Mouse (Mus musculus) frontal cortex, postnatal 25 days (tissue): ENCODE results near the gene Mad2l1.

Source experiments
- DNase-seq, 2 experiments: peaks; one replicate each; pipeline ENCODE4 v3.0.0; 2022; ENCODE audit warnings: low spot score in 2 of 2

The Mad2l1 gene

DNA sequence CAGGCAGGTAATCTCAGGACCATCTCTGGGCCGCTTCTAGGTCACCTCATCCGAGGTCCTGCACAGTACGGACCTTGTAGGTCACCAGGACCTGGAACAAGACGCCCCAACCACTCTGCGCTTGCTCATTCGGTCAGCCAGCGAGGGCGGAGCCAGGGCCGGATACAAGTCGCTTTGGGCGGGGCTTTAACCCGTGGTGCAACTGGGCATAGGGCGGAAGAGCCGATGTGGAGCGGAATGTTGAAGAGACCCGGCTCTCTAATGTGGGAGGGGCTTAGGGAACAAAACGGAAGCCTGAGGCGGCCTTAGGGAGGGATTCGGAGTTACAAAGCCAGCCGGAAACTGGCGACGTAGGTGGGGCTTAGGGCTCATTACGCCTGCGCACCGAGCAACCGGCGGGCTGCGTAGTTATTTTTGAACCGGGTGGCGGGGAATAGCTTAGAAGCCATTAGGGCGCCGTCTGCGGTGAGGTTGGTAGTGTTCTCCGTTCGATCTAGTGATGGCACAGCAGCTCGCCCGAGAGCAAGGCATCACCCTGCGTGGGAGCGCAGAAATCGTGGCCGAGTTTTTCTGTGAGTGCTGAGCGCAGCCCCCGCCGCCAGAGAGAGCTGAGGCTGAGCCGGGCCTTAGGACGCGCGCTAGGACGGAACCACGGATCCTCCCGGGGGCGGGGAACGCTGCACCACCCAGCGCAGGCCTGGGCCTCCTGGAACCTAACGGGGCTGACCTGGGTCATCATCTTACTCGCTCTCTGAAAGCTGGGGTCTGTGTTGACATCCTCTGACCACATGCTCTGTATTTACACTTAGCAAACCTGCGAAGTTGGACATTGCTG is at the start of gene Mad2l1:
Gene Mad2l1 (plus strand): TSS at position 363 of the 835 bp plus-strand sequence.
- peak; percentile 88 to 93 for DNase-seq

DNA sequence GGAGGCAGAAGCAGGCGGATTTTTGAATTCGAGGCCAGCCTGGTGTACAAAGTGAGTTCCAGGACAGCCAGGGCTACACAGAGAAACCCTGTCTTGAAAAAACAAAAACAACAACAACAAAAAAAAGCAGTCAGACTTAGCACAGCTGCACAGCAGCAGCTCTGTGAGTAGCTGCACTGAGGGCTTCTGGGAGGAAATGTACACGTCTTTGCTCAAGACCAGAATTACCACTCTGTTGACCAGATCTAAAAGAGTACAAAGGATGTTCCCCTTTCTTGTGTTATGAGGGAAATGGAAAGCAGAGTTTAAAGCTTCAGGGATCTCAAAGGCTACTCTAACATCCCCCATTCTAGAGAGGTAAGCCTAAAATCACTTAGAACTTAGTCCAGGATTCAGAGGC is 41.5 kb upstream of the Mad2l1 start:
- DNase-seq, result no peak

DNA sequence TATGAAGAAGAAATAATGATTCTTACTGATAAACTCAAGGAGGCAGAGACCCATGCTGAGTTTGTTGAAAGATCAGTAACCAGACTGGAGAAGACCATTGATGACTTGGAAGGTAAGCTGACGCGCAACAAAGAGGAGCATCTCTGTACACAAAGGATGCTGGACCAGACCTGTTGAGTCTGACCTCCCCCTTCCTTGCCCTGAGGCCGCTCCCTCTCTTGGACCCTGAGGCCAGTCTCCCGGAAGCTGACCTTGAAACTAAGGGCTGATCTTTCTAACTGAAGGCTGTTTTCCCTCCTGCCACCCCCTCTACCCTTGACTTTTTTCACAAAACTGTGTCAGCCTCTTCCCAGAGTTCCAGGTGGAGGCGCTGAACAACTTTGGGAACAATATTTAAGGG is 18.8 kb upstream of the Mad2l1 start:
- DNase-seq, result no peak

DNA sequence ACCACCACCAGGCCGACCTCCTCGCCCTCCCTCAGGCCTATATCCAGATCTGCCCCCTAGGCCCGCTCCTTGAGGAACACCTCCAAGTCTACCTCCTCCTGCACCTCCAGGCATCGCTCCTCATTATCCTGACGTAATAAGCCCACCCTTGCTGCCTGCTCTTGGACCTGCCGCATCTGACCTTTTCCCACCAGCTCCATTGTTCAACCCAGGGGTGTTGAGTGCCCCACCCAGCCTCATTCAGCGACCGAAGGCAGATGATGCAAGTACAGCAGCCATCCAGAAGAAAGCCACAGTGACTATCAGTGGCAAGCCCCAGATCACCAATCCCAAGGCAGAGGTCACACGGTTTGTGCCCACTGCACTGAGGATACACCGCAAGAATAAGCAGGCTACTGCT is 6.8 kb upstream of the Mad2l1 start:
- DNase-seq, result no peak

DNA sequence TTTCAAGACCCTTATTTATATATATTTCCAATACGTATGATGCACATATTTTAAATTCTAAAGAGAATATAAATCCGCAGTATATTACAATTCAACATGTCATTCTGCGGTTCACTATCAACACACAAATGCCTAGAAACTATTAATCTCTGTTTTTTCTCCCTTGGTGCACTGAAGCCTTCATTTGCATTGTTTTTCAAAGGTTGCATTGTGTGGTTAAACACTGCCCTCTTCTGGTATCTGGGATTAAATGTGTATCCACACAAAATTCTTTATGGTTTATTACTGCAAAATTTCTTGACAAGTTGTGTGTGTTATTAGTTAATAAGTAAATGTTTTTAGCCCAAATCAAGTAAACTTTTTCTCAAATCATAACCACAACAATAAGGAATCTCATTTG is 1.9 kb upstream of the Mad2l1 start:
- no peak for DNase-seq

DNA sequence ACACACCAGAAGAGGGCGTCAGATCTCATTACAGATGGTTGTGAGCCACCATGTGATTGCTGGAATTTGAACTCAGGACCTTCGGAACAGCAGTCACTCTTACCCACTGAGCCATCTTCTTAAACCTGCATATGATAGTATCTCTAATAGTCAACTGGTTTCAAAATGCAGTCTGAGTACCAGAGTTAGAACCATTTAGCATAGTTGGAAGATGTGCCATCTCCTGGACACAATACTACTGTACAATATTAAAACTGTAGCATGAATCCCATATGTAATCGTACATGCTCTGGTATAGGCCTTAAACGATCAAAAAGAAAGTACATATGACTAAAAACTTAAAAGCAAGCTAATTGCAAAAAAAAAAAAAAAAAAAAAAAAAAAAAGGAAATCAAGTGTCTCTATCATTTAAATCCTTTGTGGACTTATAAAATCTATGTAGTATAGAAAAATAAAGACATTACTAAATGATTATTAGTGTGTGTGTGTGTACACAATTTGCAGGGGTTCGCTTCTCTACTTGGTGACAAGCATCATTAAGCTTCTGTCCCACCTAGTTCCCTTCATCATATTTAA is 736 bp upstream of the Mad2l1 start:
- no peak for DNase-seq

DNA sequence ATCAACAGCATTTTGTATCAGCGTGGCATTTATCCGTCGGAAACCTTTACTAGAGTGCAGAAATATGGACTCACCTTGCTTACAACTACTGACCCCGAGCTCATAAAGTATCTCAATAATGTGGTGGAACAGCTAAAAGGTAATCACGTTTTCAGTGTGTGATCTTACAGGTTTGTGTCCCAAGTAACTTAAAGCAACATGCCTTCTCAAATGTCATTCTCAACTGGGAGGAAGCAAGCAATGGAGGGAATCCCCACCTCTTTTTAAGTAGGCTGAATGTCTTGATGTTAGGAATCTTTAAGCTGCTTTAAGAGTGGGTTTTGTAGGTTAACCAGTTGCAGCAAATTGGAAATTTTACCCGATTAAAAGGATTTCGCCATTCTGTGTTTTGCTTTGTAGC is 776 bp downstream of the Mad2l1 start:
- DNase-seq, result no peak

DNA sequence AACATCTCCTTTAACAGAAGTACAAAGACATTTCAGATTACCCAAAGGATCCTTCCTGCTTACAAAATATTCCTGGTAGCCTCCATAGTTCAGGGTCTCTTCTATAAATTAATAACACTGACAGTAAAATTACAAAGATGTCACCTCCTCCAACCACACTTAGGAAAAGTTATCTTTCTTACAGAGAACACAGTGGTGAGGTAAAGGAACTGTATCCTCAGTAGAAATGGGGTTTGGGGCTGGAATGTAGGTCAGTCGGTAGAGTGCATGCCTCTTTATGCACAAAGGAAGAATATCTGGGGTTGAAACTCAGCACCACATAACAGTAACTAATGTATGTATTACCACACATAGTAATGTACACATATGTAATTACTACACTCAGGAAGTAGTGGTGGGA is 24.8 kb downstream of the Mad2l1 start, which contains the start of gene Vmn1r32:
Gene Vmn1r32 (minus strand): TSS at position 101 of the 400 bp plus-strand sequence.
- no peak for DNase-seq

DNA sequence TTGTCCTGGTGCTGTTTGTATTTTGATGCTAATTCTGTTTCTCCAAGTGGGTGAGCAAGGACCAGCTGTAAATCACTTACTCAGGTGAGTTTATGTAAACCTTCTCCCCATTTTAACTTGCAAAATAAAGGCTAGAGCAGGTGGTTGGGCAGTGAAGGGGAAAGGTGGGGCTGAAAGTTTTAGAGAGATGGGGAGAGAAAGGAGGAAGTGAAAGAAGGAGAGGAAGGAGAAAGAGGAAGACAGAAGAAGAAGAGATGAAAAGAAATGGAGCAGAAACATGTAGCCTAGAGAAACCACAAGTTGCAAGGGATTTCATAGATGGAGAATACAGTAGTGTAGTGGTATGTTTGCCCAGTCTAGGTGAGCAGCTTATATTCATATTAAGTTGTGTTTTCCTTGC is 60.6 kb downstream of the Mad2l1 start:
- no peak for DNase-seq
